Mouse (Mus musculus): ENCODE measurements at regions not wholly inside any gene's neighbourhood (a gene's known extent, or its start where the extent isn't known, plus 50 kb on each side); places are given as distances from the start of the nearest gene placed in this dataset.

- in situ Hi-C loops (cut with MboI; ENCODE audit: low sequenced_read_pairs in 2 of 2, unreplicated experiment in 2 of 2), result no loop called here
- Histone ChIP-seq H3K9ac (ENCODE audit: insufficient read depth, low read depth, low read length, poor library complexity, severe bottlenecking) (no peak overlapping the region), H3K27ac (ENCODE audit: insufficient read depth, low read depth, low read length, poor library complexity, severe bottlenecking) (no peak overlapping the region), H3K4me3 (ENCODE audit: insufficient read depth in 1 of 2, low read depth in 1 of 2, low read length in 2 of 2, poor library complexity in 1 of 2, severe bottlenecking in 1 of 2) (no peak overlapping the region), H3K4me1 (ENCODE audit: control insufficient read depth in 2 of 2, insufficient read depth in 2 of 2, low read length in 2 of 2, poor library complexity in 1 of 2) (peaks cover 0 to 3% of the 10 kb centered on the region in 2 experiments; a peak in 1 of 4 replicates), H3K36me3 (ENCODE audit: control insufficient read depth, insufficient read depth, low read length, poor library complexity, severe bottlenecking) (no peaks in the 10 kb centered on the region), H3K9me3 (ENCODE audit: control insufficient read depth, insufficient read depth, low read depth, low read length) (no peaks in the 10 kb centered on the region)
- TF ChIP-seq MAFK (IDR thresholded peaks at IDR 0.05; ENCODE audit: insufficient read depth, low read depth, low read length), result no peak
- TF ChIP-seq ZNF384 (IDR thresholded peaks at IDR 0.05; ENCODE audit: low read depth, low read length), result no peak
- no peak for TF ChIP-seq ZC3H11A (IDR thresholded peaks at IDR 0.05; ENCODE audit: borderline replicate concordance, low read depth, low read length)
- no peak for TF ChIP-seq CHD2 (IDR thresholded peaks at IDR 0.05; ENCODE audit: low read depth, low read length)
- TF ChIP-seq HCFC1 (IDR thresholded peaks at IDR 0.05; ENCODE audit: borderline replicate concordance, insufficient read depth, low read length), result no peak
- no peak for DNase-seq (ENCODE audit: low read depth, low spot score)
These were observed 337.2 kb upstream of the Noct start for GRCm38 (mm10) chr3:50887002-50887401.

- DNase-seq (ENCODE audit: low read depth, low spot score), result no peak
- in situ Hi-C loops (cut with MboI; ENCODE audit: low sequenced_read_pairs in 2 of 2, unreplicated experiment in 2 of 2), result no loop called here
- Histone ChIP-seq H3K4me3 (ENCODE audit: insufficient read depth in 1 of 2, low read depth in 1 of 2, low read length in 2 of 2, poor library complexity in 1 of 2, severe bottlenecking in 1 of 2) (no peak overlapping the region), H3K36me3 (ENCODE audit: control insufficient read depth, insufficient read depth, low read length, poor library complexity, severe bottlenecking) (no peaks in the 10 kb centered on the region), H3K9ac (ENCODE audit: insufficient read depth, low read depth, low read length, poor library complexity, severe bottlenecking) (no peak overlapping the region), H3K4me1 (ENCODE audit: control insufficient read depth in 2 of 2, insufficient read depth in 2 of 2, low read length in 2 of 2, poor library complexity in 1 of 2) (no peaks in the 10 kb centered on the region), H3K9me3 (ENCODE audit: control insufficient read depth, insufficient read depth, low read depth, low read length) (no peaks in the 10 kb centered on the region), H3K27ac (ENCODE audit: insufficient read depth, low read depth, low read length, poor library complexity, severe bottlenecking) (no peak overlapping the region)
- TF ChIP-seq HCFC1 (IDR thresholded peaks at IDR 0.05; ENCODE audit: borderline replicate concordance, insufficient read depth, low read length), result no peak
- TF ChIP-seq CHD2 (IDR thresholded peaks at IDR 0.05; ENCODE audit: low read depth, low read length), result no peak
- TF ChIP-seq ZNF384 (IDR thresholded peaks at IDR 0.05; ENCODE audit: low read depth, low read length), result no peak
- TF ChIP-seq MAFK (IDR thresholded peaks at IDR 0.05; ENCODE audit: insufficient read depth, low read depth, low read length), result no peak
- no peak for TF ChIP-seq ZC3H11A (IDR thresholded peaks at IDR 0.05; ENCODE audit: borderline replicate concordance, low read depth, low read length)
These were observed 335.6 kb upstream of the Noct start for GRCm38 (mm10) chr3:50888571-50889210.

- TF ChIP-seq ZC3H11A (IDR thresholded peaks at IDR 0.05; ENCODE audit: borderline replicate concordance, low read depth, low read length) (no peak), HCFC1 (IDR thresholded peaks at IDR 0.05; ENCODE audit: borderline replicate concordance, insufficient read depth, low read length) (no peak), MAFK (IDR thresholded peaks at IDR 0.05; ENCODE audit: insufficient read depth, low read depth, low read length) (no peak), CHD2 (IDR thresholded peaks at IDR 0.05; ENCODE audit: low read depth, low read length) (no peak), ZNF384 (IDR thresholded peaks at IDR 0.05; ENCODE audit: low read depth, low read length) (no peak)
- no peak overlapping the region for H3K27ac ChIP-seq (ENCODE audit: insufficient read depth, low read depth, low read length, poor library complexity, severe bottlenecking)
- H3K4me1 ChIP-seq (ENCODE audit: control insufficient read depth in 2 of 2, insufficient read depth in 2 of 2, low read length in 2 of 2, poor library complexity in 1 of 2), result no peaks in the 10 kb centered on the region
- in situ Hi-C loops (cut with MboI; ENCODE audit: low sequenced_read_pairs in 2 of 2, unreplicated experiment in 2 of 2), result no loop called here
- H3K9ac ChIP-seq (ENCODE audit: insufficient read depth, low read depth, low read length, poor library complexity, severe bottlenecking), result no peak overlapping the region
- no peak overlapping the region for H3K4me3 ChIP-seq (ENCODE audit: insufficient read depth in 1 of 2, low read depth in 1 of 2, low read length in 2 of 2, poor library complexity in 1 of 2, severe bottlenecking in 1 of 2)
- H3K36me3 ChIP-seq (ENCODE audit: control insufficient read depth, insufficient read depth, low read length, poor library complexity, severe bottlenecking), result no peaks in the 10 kb centered on the region
- no peak for DNase-seq (ENCODE audit: low read depth, low spot score)
- H3K9me3 ChIP-seq (ENCODE audit: control insufficient read depth, insufficient read depth, low read depth, low read length), result no peaks in the 10 kb centered on the region
These were observed 333.7 kb upstream of the Noct start for GRCm38 (mm10) chr3:50890537-50890936.

GRCm38 (mm10) chr3:50898179-50898578 lies 326.1 kb upstream of the Noct start:
- no peak for DNase-seq (ENCODE audit: low read depth, low spot score)
- Histone ChIP-seq H3K9ac (ENCODE audit: insufficient read depth, low read depth, low read length, poor library complexity, severe bottlenecking) (no peak overlapping the region), H3K9me3 (ENCODE audit: control insufficient read depth, insufficient read depth, low read depth, low read length) (no peaks in the 10 kb centered on the region), H3K4me3 (ENCODE audit: insufficient read depth in 1 of 2, low read depth in 1 of 2, low read length in 2 of 2, poor library complexity in 1 of 2, severe bottlenecking in 1 of 2) (no peak overlapping the region), H3K27ac (ENCODE audit: insufficient read depth, low read depth, low read length, poor library complexity, severe bottlenecking) (no peak overlapping the region), H3K36me3 (ENCODE audit: control insufficient read depth, insufficient read depth, low read length, poor library complexity, severe bottlenecking) (no peaks in the 10 kb centered on the region), H3K4me1 (ENCODE audit: control insufficient read depth in 2 of 2, insufficient read depth in 2 of 2, low read length in 2 of 2, poor library complexity in 1 of 2) (peaks cover 0 to 2% of the 10 kb centered on the region in 2 experiments; a peak in 1 of 4 replicates)
- in situ Hi-C loops (cut with MboI; ENCODE audit: low sequenced_read_pairs in 2 of 2, unreplicated experiment in 2 of 2), result no loop called here
- TF ChIP-seq HCFC1 (IDR thresholded peaks at IDR 0.05; ENCODE audit: borderline replicate concordance, insufficient read depth, low read length) (no peak), ZC3H11A (IDR thresholded peaks at IDR 0.05; ENCODE audit: borderline replicate concordance, low read depth, low read length) (no peak), MAFK (IDR thresholded peaks at IDR 0.05; ENCODE audit: insufficient read depth, low read depth, low read length) (no peak), ZNF384 (IDR thresholded peaks at IDR 0.05; ENCODE audit: low read depth, low read length) (no peak), CHD2 (IDR thresholded peaks at IDR 0.05; ENCODE audit: low read depth, low read length) (no peak)

All from ES-E14 (cell line).